Mouse (Mus musculus) R1 (cell line): ENCODE measurements at regions not wholly inside any gene's neighbourhood (a gene's known extent, or its start where the extent isn't known, plus 50 kb on each side); places are given as distances from the start of the nearest gene placed in this dataset.

Source experiments
- DNase-seq: peaks from one replicate; pipeline ENCODE4 v3.0.0-alpha.2; 2018; ENCODE audit warnings: low read depth, low spot score

- DNase-seq: no peak
Observed at GRCm38 (mm10) chr12:99643016-99643415, 79.6 kb upstream of the Foxn3 start.

GRCm38 (mm10) chr12:99642131-99642895, 78.9 kb upstream of the Foxn3 start:
- no peak for DNase-seq

DNA sequence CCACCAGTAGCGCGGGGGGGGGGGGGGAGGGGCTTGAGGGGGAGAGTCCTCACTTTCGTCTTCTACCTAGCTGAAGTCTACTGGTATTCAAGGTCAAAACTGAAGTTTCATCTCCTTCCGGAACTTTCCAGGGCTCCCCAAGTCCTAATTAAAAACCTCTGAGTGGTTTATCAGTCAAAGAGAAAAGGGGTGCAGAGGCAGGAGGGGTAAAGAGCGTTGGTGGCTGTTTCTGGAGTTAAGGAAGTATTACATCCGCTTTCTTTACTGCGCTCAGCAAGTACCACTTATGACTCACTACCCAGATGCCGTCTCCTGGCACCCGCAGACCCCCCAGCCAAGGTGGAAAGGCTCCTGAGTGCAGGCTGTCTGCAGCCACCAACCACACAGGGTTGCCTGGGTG, 77.9 kb upstream of the Foxn3 start:
- DNase-seq: no peak

DNA sequence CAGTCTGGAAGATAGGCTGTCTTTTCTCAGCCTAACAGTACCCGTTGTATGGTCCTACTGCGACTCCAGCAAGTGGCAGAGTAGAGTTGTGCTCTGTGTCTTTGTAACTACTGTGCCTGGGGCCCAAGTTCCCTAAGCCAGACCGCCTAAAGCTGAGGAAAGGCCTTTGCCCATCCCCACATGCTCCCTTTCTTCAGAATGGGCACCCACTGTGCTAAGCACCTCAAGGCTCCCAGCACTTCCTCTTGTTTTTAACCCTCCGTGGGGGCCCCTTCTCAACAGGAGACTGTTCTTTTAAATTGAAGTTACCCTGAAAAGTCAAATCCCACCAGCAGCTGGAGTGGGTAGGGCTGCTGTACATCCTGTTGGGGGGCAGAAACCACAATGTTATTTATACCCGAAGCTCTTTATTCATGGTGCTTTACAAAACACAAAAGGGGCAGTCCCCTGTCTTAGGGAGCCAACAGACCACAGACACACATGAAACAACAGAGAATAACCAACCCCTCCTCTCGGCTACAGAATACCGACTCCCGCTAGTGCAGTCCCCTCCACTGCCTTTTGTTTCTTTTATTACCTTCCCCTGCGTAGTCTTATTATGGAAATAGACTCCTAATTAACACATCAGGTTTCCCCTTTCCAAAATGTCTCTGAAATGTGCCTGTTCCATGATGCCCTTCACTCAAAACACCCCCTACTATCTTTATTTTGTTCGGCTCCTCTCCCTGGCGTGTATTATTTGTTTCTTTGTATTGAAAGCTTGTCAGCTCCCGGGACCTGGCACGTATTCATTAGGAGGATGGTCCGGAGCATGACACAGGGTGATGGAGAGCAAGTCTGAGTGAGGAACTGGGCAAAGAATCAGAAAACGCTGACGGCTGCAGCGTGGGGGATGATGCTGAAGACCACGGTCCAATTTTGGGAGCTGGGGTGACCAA, 77.1 kb upstream of the Foxn3 start:
- peak; percentile 59 for DNase-seq

GRCm38 (mm10) chr12:99639847-99640213, 76.4 kb upstream of the Foxn3 start:
- no peak for DNase-seq

GRCm38 (mm10) chr12:99639118-99639517, 75.7 kb upstream of the Foxn3 start:
- DNase-seq: no peak

DNA sequence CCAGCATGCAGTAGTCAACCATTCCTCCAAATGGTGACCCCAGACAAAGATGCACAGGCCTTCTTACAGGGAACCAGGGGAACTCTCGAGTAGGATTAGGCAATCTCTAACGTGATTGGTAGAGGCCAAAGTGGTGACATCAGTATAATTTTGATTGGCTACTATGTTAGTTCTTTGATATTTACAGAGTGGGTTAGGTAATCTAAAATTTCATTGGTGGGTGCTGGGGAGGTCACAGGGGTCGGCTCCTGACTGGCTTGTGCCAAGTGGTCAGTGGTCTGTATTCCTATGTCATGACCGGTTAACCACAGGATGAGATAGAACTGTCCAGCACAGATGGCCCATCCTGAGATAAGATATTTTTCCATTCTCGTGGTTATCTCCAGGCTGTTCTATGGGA, 74.6 kb upstream of the Foxn3 start:
- no peak for DNase-seq

GRCm38 (mm10) chr12:99636234-99636633, 72.9 kb upstream of the Foxn3 start:
- peak; percentile 23 for DNase-seq

DNA sequence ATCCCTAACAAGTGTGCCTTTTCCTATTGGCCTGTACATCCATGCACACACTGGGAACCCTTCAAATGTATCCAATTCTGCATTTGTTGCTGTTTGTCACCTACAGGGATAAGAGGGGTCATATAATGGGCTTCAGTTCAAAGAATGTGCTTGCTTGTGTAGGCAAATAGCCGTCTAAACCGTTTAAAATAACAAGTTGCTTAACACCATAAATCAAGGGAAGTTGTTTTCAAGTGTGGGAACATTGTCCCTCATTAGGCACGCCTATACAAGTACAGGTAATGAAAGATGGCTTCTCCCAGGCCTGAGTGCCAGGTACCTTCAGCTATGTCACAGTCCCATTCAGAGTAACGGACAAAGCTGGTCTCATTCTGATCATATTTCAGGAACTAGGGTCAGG, 72.0 kb upstream of the Foxn3 start:
- DNase-seq: no peak

DNA sequence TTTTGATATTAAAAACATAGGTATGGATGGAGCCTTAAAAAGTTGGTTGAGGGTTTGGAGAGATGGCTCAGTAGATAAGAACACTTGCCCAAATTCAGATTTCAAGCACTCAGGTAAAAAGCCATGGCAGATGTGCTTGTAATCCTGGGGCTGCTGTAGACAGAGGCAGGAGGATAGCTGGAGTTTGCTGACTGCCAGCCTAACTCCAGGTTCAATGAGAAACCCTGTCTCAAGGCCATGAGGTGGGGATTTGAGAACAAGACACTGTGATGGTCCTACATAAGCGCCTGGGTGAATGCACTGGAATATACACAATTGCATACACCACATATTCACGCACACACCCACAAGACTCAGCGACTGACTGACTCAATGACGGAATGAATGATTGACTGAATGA, 71.3 kb upstream of the Foxn3 start:
- DNase-seq: no peak

DNA sequence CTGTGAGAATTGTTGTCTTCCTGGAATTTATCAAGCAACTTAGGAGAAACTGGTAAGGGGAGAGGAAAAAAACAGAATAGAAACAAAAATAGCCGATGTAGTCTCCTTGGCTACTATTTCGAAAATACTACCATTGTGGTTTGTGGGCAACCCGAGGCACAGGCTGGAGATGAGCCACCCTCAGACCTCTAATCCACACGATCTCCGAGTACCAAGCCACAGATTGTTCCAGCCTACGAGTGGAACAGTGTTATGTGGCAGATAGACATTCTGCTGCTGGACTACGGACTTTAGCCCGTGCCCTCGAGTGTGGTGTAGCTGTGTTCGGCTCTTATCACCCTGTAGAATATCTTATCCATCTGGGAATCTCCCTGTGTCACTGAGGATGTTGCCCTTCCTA, 70.3 kb upstream of the Foxn3 start:
- DNase-seq: no peak

DNA sequence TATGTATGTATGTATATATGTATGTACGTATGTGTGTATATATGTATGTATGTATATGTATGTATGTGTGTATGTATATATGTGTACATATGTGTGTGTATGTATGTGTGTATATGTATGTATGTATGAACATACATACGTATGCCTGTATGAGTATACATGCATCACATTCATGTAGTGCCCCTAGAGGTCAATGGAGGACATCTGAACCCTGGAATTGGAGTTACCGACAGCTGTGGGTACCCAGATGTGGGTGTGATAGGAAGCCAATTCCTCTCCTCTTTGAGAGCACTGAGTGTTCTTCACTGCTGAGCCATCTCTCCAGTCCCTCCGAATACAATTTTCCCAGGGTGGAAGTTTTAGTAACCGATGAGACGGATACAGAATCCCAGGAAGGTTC, 69.6 kb upstream of the Foxn3 start:
- no peak for DNase-seq

DNA sequence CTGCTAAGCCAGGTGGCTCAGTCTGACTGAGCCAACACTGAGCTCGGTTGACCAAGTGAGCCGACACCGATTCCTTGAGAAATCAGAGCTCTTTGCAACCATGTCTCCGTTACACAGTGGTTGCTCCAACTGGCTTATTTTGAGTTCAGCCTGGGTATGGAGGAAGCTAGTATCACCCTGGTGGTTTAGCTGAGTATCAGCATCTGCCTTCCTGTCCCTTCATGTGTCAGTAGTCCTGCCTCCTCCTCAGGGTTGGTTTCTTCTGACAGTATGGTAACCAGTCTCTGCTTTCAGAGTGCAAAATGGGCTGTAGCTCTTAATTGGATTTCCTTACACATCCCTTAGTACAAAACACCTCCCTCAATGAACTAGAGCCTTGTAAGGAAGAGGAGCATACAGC, 66.2 kb upstream of the Foxn3 start:
- DNase-seq: no peak

DNA sequence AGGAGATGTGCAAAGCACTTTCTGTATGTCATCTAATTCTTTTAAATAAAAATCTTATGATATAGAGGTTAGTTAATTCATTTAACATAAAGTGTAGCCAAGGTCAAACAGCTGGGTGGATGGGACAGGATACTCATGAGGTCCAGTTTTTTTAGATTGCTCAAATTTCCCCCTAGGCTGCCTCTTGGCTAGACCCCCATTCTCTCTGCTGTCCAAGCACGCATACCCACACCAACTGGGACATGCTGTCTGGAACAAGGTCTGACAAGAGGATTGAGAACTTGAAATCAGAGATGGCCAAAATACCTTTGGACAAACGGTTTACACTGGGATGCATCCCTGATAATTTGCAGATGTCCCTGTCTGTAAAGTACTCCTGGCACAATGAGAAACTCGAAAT, 65.0 kb upstream of the Foxn3 start:
- DNase-seq: no peak

- DNase-seq: peak; percentile 88
Observed at GRCm38 (mm10) chr12:99627898-99628231, 64.5 kb upstream of the Foxn3 start.

GRCm38 (mm10) chr12:99627201-99627897, 64.0 kb upstream of the Foxn3 start:
- DNase-seq: no peak

- DNase-seq: no peak
Observed at GRCm38 (mm10) chr12:99626147-99626546, 62.8 kb upstream of the Foxn3 start.

- no peak for DNase-seq
Observed at GRCm38 (mm10) chr12:99625094-99625493, 61.7 kb upstream of the Foxn3 start.

DNA sequence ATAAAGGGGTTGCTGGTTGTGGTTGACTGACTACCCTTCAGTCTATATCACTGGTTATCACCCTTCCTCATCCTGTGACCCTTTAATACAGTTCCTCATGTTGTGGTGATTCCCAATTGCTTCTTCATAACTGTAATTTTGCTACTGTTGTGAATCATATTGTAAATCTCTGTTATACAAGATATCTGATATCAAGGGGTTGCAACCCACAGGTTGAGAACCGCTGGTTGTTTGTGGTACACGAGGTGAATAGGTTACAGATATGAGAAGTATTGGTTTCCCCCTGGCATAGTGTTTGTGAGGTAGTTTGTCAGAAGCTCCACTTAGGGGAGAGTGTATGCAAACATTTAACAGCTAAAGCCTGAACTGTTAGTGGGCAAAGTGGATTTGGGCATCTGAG, 58.9 kb upstream of the Foxn3 start:
- DNase-seq: no peak

GRCm38 (mm10) chr12:99617241-99617804, 53.9 kb upstream of the Foxn3 start:
- no peak for DNase-seq

DNA sequence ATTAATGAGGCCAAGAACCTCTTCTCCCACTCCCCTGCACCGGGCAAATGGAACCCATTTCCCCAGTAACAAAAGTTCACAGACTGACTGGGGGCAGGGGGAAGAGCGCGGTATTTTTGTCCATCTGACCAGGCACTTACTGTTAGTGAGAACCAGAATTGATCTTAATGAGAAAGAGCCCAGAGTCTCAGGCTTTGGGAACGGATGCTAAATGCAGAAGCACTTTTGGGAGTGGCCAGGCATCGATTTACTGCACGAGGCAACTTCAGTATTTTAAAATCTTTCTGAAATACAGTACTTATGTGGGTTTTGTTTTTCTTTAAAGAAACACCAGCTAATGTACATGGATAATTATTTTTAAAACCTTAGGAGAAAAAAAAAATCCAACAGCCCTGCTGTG, 51.0 kb upstream of the Foxn3 start:
- no peak for DNase-seq
